Mouse (Mus musculus) monocyte, adult 2 months (primary cell): ENCODE data around the gene C2.
"Not testable (repeated sequence)": the region's sequence is repeated elsewhere in the genome, so short reads cannot be mapped to it uniquely, and the experiment has no call there.

Experiments
- DNase-seq, 2 experiments: peaks; one replicate each; pipeline ENCODE4 v3.0.0; 2022; ENCODE audit warnings: low spot score in 2 of 2, low read depth in 1 of 2

C2 gene

DNA sequence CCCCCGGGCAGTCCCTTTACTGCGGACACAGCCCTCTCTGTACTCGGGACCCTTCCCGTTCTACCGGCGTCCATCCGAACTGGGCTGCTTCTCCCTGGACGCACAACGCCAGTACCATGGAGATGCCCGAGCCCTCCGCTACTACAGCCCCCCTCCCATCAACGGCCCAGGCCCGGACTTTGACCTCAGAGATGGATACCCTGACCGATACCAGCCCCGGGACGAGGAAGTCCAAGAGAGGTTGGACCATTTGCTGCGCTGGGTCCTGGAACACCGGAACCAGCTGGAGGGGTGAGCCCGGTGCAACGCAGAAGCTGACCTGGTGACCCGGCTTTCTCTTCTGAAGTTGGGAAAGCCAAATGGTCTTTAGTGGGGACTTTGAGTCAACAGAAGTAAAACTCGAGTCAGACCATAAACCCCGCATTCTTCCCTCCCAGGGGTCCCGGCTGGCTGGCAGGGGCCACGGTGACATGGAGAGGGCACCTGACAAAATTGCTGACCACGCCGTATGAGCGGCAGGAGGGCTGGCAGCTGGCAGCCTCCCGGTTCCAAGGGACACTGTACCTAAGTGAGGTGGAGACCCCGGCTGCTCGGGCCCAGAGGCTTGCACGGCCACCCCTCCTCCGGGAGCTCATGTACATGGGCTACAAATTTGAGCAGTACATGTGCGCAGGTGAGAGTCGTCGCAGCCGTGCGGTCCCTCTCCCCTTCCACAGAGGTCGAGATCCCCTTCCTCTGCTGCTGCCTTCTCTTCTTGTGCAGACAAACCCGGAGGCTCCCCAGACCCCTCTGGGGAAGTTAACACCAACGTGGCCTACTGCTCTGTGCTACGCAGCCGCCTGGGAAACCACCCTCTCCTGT, 60.4 kb downstream of the C2 start:
- DNase-seq, result no peak

DNA sequence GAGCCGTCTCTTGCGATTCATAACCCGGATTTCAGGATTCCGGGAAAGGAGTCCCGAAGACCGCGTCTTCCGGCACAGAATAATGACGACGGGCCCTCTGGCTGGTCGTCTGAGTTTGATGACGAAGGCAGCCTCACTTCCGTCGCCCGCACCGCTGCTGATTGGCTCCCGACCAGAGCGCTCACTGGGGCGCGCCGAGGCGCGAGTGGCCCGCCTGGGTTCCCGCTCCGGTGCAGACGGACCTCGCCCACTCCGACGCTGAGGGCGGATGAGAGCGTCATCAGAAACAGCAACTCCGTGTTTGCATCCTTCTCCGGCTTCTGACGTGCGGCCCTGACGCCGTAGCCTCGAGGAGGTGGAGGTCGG, 61.2 kb downstream of the C2 start, which contains the start of the genes Stk19 and Dxo:
Stk19 (minus strand) TSS at position 90 of the 366 bp plus-strand sequence.
Dxo (plus strand) TSS at position 164 of the 366 bp plus-strand sequence.
- peak; percentile 81 to 90 for DNase-seq

DNA sequence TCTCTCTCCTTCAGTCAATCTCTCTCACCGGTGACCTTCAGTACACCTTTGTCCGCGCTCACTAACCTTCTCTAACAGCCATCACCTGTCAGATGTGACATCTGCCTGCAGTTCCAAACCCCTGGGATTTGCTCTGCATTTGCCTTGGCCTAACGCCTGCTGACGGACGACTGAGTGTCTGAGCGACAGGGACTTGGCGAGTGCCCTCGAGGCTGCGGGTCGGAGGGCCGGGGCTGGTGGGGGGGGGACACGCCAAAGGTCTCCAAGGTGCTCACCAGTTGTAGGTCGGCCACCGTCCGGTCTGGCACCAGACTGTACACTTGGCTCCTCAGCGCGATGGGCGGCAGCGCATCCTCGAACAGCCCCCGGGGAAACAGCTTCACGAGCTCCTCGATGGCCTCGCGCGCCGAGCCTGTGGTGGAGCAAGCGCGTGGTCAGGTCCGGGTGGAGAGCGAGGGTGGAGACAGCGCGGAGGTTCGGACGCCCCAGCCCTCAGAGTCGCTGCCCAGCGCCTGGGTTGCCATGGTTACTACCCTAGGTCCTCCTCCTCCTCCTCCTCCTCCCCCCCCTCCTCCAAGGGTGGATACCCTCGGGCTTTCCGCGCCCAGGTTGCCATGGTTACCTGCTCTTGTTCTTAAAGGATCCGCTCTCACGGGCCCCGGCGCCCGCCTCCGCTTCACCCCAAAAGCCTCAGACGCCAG, 61.8 kb downstream of the C2 start:
- DNase-seq, result no peak

DNA sequence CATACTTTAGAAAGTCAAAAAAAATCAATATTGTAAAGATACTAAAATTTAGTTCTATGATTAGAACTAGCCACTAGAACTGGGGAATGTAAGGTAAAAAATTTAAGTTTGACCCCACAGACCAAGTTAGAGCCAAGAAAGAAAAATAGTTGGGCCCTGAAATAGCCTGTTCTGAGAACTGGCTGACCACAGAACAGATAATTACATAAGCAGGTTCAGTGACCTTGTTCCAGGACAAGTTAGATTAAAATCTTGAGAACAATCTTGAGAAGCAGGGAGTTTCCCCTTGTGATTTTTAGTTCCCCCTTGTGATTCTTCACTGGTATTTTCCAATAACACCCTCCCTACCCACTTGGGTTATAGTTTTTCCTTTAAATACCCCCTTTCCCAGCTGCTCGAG, 67.3 kb downstream of the C2 start:
- not testable (repeated sequence) for DNase-seq

DNA sequence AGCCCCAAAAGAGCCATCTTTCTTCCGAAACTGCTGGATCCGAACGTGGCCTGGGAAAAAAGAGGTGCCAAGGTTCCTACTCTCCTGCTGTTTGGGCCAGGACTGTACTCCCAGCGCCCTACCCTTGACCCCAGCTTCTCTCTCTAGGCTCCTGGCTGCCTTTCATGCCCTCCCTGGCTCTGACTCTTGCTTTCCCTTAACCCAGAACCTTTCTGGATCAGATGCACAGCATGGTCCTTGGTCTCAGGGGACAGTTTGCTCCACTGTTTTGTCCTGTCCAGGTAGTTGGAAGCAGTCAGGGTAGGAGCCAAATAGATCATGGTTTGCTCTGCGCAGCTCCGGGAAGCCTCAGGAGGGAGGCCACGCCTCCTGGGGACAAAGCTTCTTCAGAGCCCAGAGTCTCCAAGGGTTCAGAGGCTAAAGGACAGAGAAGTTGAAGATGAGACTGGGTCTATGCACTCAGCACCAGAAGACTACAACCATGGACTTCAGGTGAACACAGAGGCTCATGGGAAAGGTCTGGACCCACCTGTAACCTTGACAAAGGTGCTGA, 83.2 kb downstream of the C2 start:
- no peak for DNase-seq

- DNase-seq, result not testable (repeated sequence)
Measured at GRCm38 (mm10) chr17:34813747-34814146, 84.3 kb downstream of the C2 start.
